Mouse (Mus musculus): ENCODE measurements around the gene Dync1h1. TPM values are rescaled to one million over a fixed set of nuclear protein-coding genes. Genes with fewer than 3 reads are reported as not detected.

Dync1h1 gene
- polyA plus RNA-seq, 1 experiment from 2014 or later = 57.2 TPM

- ATAC-seq (ENCODE audit: insufficient number of reproducible peaks, insufficient read depth, low FRiP score, low TSS enrichment) = no peak
- H3K27me3 ChIP-seq = no peaks in the 10 kb centered on the region
- peaks cover 74% of the 10 kb centered on the region for H3K36me3 ChIP-seq
- H3K4me2 ChIP-seq (replicated peaks) = no peak overlapping the region
- no peak overlapping the region for H3K9ac ChIP-seq
- no peak overlapping the region for H3K4me3 ChIP-seq
- no peak overlapping the region for H3K27ac ChIP-seq
- H3K4me1 ChIP-seq = no peaks in the 10 kb centered on the region
- 83% methylated on average over 8 of the region's 8 CpGs for WGBS
- no peaks in the 10 kb centered on the region for H3K9me3 ChIP-seq
These were observed 27.6 kb upstream of the Dync1h1 start for GRCm38 (mm10) chr12:110573635-110574034.

- no peak overlapping the region for H3K4me3 ChIP-seq
- no peak overlapping the region for H3K27ac ChIP-seq
- no peaks in the 10 kb centered on the region for H3K4me1 ChIP-seq
- no peak overlapping the region for H3K4me2 ChIP-seq (replicated peaks)
- 68% methylated on average over 4 of the region's 4 CpGs for WGBS
- H3K9ac ChIP-seq = no peak overlapping the region
- no peak for ATAC-seq (ENCODE audit: insufficient number of reproducible peaks, insufficient read depth, low FRiP score, low TSS enrichment)
- H3K27me3 ChIP-seq = no peaks in the 10 kb centered on the region
- no peaks in the 10 kb centered on the region for H3K9me3 ChIP-seq
- H3K36me3 ChIP-seq = peaks cover 63% of the 10 kb centered on the region
These were observed 25.3 kb upstream of the Dync1h1 start for GRCm38 (mm10) chr12:110575926-110576325.

- Histone ChIP-seq H3K4me3 (no peak overlapping the region), H3K9me3 (no peaks in the 10 kb centered on the region), H3K27me3 (no peaks in the 10 kb centered on the region), H3K4me2 (replicated peaks) (no peak overlapping the region), H3K9ac (no peak overlapping the region), H3K36me3 (peaks cover 43% of the 10 kb centered on the region), H3K27ac (no peak overlapping the region), H3K4me1 (no peaks in the 10 kb centered on the region)
- WGBS = 87% methylated on average over 9 of the region's 9 CpGs
- no peak for ATAC-seq (ENCODE audit: insufficient number of reproducible peaks, insufficient read depth, low FRiP score, low TSS enrichment)
These were observed 22.9 kb upstream of the Dync1h1 start for GRCm38 (mm10) chr12:110578333-110578732.

- Histone ChIP-seq H3K4me2 (replicated peaks) (no peak overlapping the region), H3K9me3 (no peaks in the 10 kb centered on the region), H3K27me3 (no peaks in the 10 kb centered on the region), H3K36me3 (no peaks in the 10 kb centered on the region), H3K9ac (no peak overlapping the region), H3K4me1 (peaks cover 12% of the 10 kb centered on the region), H3K27ac (no peak overlapping the region), H3K4me3 (no peak overlapping the region)
- WGBS = 79% methylated on average over 6 of the region's 6 CpGs
- no peak for ATAC-seq (ENCODE audit: insufficient number of reproducible peaks, insufficient read depth, low FRiP score, low TSS enrichment)
These were observed 12.6 kb upstream of the Dync1h1 start for GRCm38 (mm10) chr12:110588622-110589021.

- Histone ChIP-seq H3K9ac (peak overlapping the region; percentile 73), H3K4me3 (peak overlapping the region; percentile 83), H3K36me3 (no peaks in the 10 kb centered on the region), H3K27ac (peak overlapping the region; percentile 89), H3K4me1 (peaks cover 12% of the 10 kb centered on the region), H3K9me3 (no peaks in the 10 kb centered on the region), H3K27me3 (no peaks in the 10 kb centered on the region), H3K4me2 (replicated peaks) (peak overlapping the region; percentile 90)
- ATAC-seq (ENCODE audit: insufficient number of reproducible peaks, insufficient read depth, low FRiP score, low TSS enrichment) = no peak
- 1% methylated on average over 15 of the region's 15 CpGs for whole genome bisulfite sequencing
These were observed 10.4 kb upstream of the Dync1h1 start for GRCm38 (mm10) chr12:110590804-110591259.

GRCm38 (mm10) chr12:110591260-110591883 is 9.9 kb upstream of the Dync1h1 start:
- H3K4me1 ChIP-seq = peaks cover 12% of the 10 kb centered on the region
- under 1% methylated on average over 56 of the region's 56 CpGs for WGBS
- no peaks in the 10 kb centered on the region for H3K9me3 ChIP-seq
- peak overlapping the region; percentile 90 for H3K4me2 ChIP-seq (replicated peaks)
- no peaks in the 10 kb centered on the region for H3K36me3 ChIP-seq
- ATAC-seq (ENCODE audit: insufficient number of reproducible peaks, insufficient read depth, low FRiP score, low TSS enrichment) = peak; percentile 92
- H3K27me3 ChIP-seq = no peaks in the 10 kb centered on the region
- H3K4me3 ChIP-seq = peak overlapping the region; percentile 83
- H3K9ac ChIP-seq = peak overlapping the region; percentile 73
- H3K27ac ChIP-seq = peak overlapping the region; percentile 89

- no peak overlapping the region for H3K4me3 ChIP-seq
- H3K4me1 ChIP-seq = peaks cover 8% of the 10 kb centered on the region
- H3K36me3 ChIP-seq = no peaks in the 10 kb centered on the region
- no peak overlapping the region for H3K9ac ChIP-seq
- no peak for ATAC-seq (ENCODE audit: insufficient number of reproducible peaks, insufficient read depth, low FRiP score, low TSS enrichment)
- 10% methylated on average over 7 of the region's 7 CpGs for WGBS
- H3K27me3 ChIP-seq = no peaks in the 10 kb centered on the region
- no peak overlapping the region for H3K27ac ChIP-seq
- no peak overlapping the region for H3K4me2 ChIP-seq (replicated peaks)
- no peaks in the 10 kb centered on the region for H3K9me3 ChIP-seq
These were observed 2.7 kb upstream of the Dync1h1 start for GRCm38 (mm10) chr12:110598527-110598926.

- H3K4me2 ChIP-seq (replicated peaks) = no peak overlapping the region
- peaks cover 16% of the 10 kb centered on the region for H3K4me1 ChIP-seq
- H3K27ac ChIP-seq = no peak overlapping the region
- H3K36me3 ChIP-seq = no peaks in the 10 kb centered on the region
- H3K9me3 ChIP-seq = no peaks in the 10 kb centered on the region
- no peak for ATAC-seq (ENCODE audit: insufficient number of reproducible peaks, insufficient read depth, low FRiP score, low TSS enrichment)
- H3K9ac ChIP-seq = no peak overlapping the region
- H3K4me3 ChIP-seq = no peak overlapping the region
- no peaks in the 10 kb centered on the region for H3K27me3 ChIP-seq
- WGBS = 70% methylated on average over 4 of the region's 4 CpGs
These were observed 1.5 kb upstream of the Dync1h1 start for GRCm38 (mm10) chr12:110599791-110600190.

GRCm38 (mm10) chr12:110600225-110600991 is 844 bp upstream of the Dync1h1 start:
- Histone ChIP-seq H3K4me1 (peaks cover 18% of the 10 kb centered on the region), H3K27me3 (no peaks in the 10 kb centered on the region), H3K4me2 (replicated peaks) (peak overlapping the region; percentile 92), H3K27ac (no peak overlapping the region), H3K9ac (peak overlapping the region; percentile 94; the same call in 1 of the 2 replicates), H3K36me3 (no peaks in the 10 kb centered on the region), H3K9me3 (no peaks in the 10 kb centered on the region), H3K4me3 (peak overlapping the region; percentile 95)
- no peak for ATAC-seq (ENCODE audit: insufficient number of reproducible peaks, insufficient read depth, low FRiP score, low TSS enrichment)
- 56% methylated on average over 13 of the region's 13 CpGs for WGBS

- H3K4me3 ChIP-seq = no peak overlapping the region
- no peak for ATAC-seq (ENCODE audit: insufficient number of reproducible peaks, insufficient read depth, low FRiP score, low TSS enrichment)
- no peak overlapping the region for H3K4me2 ChIP-seq (replicated peaks)
- no peaks in the 10 kb centered on the region for H3K9me3 ChIP-seq
- H3K9ac ChIP-seq = no peak overlapping the region
- no peaks in the 10 kb centered on the region for H3K36me3 ChIP-seq
- no peak overlapping the region for H3K27ac ChIP-seq
- no peaks in the 10 kb centered on the region for H3K27me3 ChIP-seq
- 84% methylated on average over 3 of the region's 3 CpGs for WGBS
- H3K4me1 ChIP-seq = peaks cover 18% of the 10 kb centered on the region
These were observed 4.9 kb downstream of the Dync1h1 start for GRCm38 (mm10) chr12:110606161-110606560.

- Histone ChIP-seq H3K4me2 (replicated peaks) (no peak overlapping the region), H3K27ac (no peak overlapping the region), H3K4me1 (peaks cover 18% of the 10 kb centered on the region), H3K9ac (no peak overlapping the region), H3K36me3 (peaks cover 1% of the 10 kb centered on the region; the same call in 1 of the 2 replicates), H3K4me3 (no peak overlapping the region), H3K27me3 (no peaks in the 10 kb centered on the region), H3K9me3 (no peaks in the 10 kb centered on the region)
- WGBS = 86% methylated on average over 2 of the region's 2 CpGs
- no peak for ATAC-seq (ENCODE audit: insufficient number of reproducible peaks, insufficient read depth, low FRiP score, low TSS enrichment)
These were observed 5.4 kb downstream of the Dync1h1 start for GRCm38 (mm10) chr12:110606676-110607075.
